Mouse (Mus musculus): Measurements from ENCODE around the gene Stac3. TPM values are rescaled to one million over a fixed set of nuclear protein-coding genes. Genes with fewer than 3 reads are reported as not detected.

Stac3 gene
- not detected for polyA plus RNA-seq (2014; fragmentation: Illumina TruSeq; extraction: RNeasy Lipid Tissue Mini Kit (QIAGEN cat#74804); ENCODE audit: low read depth, low replicate concordance)

GRCm38 (mm10) chr10:127500894-127501893 lies at the start of gene Stac3:
Gene Stac3, plus strand, starts transcription at chr10:127501686.

GRCm38 (mm10) chr10:127514764-127515163 lies 13.3 kb downstream of the Stac3 start, which contains the start of gene Ndufa4l2:
Gene Ndufa4l2, plus strand, starts transcription at chr10:127514967.

GRCm38 (mm10) chr10:127522088-127522581 lies 20.6 kb downstream of the Stac3 start, which contains the start of gene Shmt2:
Gene Shmt2, minus strand, starts transcription at chr10:127522444.

GRCm38 (mm10) chr10:127534036-127534928 lies 32.8 kb downstream of the Stac3 start, which contains the start of gene Nxph4:
Gene Nxph4, minus strand, starts transcription at chr10:127534559.

Other genes starting within 250 kb of the Stac3 start
- gene Kif5a, start 238.3 kb upstream of the Stac3 start, polyA plus RNA-seq (2014; fragmentation: Illumina TruSeq; extraction: RNeasy Lipid Tissue Mini Kit (QIAGEN cat#74804); ENCODE audit: low read depth, low replicate concordance) = 1.8 TPM
- gene Dctn2, start 235.3 kb upstream of the Stac3 start, polyA plus RNA-seq (2014; fragmentation: Illumina TruSeq; extraction: RNeasy Lipid Tissue Mini Kit (QIAGEN cat#74804); ENCODE audit: low read depth, low replicate concordance) = 26.5 TPM
- 2.2 TPM for gene Mbd6, start 212.7 kb upstream of the Stac3 start, polyA plus RNA-seq (2014; fragmentation: Illumina TruSeq; extraction: RNeasy Lipid Tissue Mini Kit (QIAGEN cat#74804); ENCODE audit: low read depth, low replicate concordance)
- 18.8 TPM for gene Mars, start 189.9 kb upstream of the Stac3 start, polyA plus RNA-seq (2014; fragmentation: Illumina TruSeq; extraction: RNeasy Lipid Tissue Mini Kit (QIAGEN cat#74804); ENCODE audit: low read depth, low replicate concordance)
- gene Arhgap9, start 179.7 kb upstream of the Stac3 start, polyA plus RNA-seq (2014; fragmentation: Illumina TruSeq; extraction: RNeasy Lipid Tissue Mini Kit (QIAGEN cat#74804); ENCODE audit: low read depth, low replicate concordance) = 0.70 TPM
- gene Gli1, start 159.7 kb upstream of the Stac3 start, polyA plus RNA-seq (2014; fragmentation: Illumina TruSeq; extraction: RNeasy Lipid Tissue Mini Kit (QIAGEN cat#74804); ENCODE audit: low read depth, low replicate concordance) = not detected
- gene Inhbe, start 147.3 kb upstream of the Stac3 start, polyA plus RNA-seq (2014; fragmentation: Illumina TruSeq; extraction: RNeasy Lipid Tissue Mini Kit (QIAGEN cat#74804); ENCODE audit: low read depth, low replicate concordance) = not detected
- not detected for gene Inhbc, start 131.3 kb upstream of the Stac3 start, polyA plus RNA-seq (2014; fragmentation: Illumina TruSeq; extraction: RNeasy Lipid Tissue Mini Kit (QIAGEN cat#74804); ENCODE audit: low read depth, low replicate concordance)
- gene R3hdm2, start 121.4 kb upstream of the Stac3 start, polyA plus RNA-seq (2014; fragmentation: Illumina TruSeq; extraction: RNeasy Lipid Tissue Mini Kit (QIAGEN cat#74804); ENCODE audit: low read depth, low replicate concordance) = 216 TPM
- 2.6 TPM for gene Ndufa4l2, start 13.3 kb downstream of the Stac3 start, polyA plus RNA-seq (2014; fragmentation: Illumina TruSeq; extraction: RNeasy Lipid Tissue Mini Kit (QIAGEN cat#74804); ENCODE audit: low read depth, low replicate concordance)
- 2.1 TPM for gene Shmt2, start 20.8 kb downstream of the Stac3 start, polyA plus RNA-seq (2014; fragmentation: Illumina TruSeq; extraction: RNeasy Lipid Tissue Mini Kit (QIAGEN cat#74804); ENCODE audit: low read depth, low replicate concordance)
- not detected for gene Nxph4, start 32.9 kb downstream of the Stac3 start, polyA plus RNA-seq (2014; fragmentation: Illumina TruSeq; extraction: RNeasy Lipid Tissue Mini Kit (QIAGEN cat#74804); ENCODE audit: low read depth, low replicate concordance)
- 6.5 TPM for gene Lrp1, start 119.5 kb downstream of the Stac3 start, polyA plus RNA-seq (2014; fragmentation: Illumina TruSeq; extraction: RNeasy Lipid Tissue Mini Kit (QIAGEN cat#74804); ENCODE audit: low read depth, low replicate concordance)
- 42.6 TPM for gene Stat6, start 141.3 kb downstream of the Stac3 start, polyA plus RNA-seq (2014; fragmentation: Illumina TruSeq; extraction: RNeasy Lipid Tissue Mini Kit (QIAGEN cat#74804); ENCODE audit: low read depth, low replicate concordance)
- 12.3 TPM for gene Nemp1, start 165.2 kb downstream of the Stac3 start, polyA plus RNA-seq (2014; fragmentation: Illumina TruSeq; extraction: RNeasy Lipid Tissue Mini Kit (QIAGEN cat#74804); ENCODE audit: low read depth, low replicate concordance)
- 3.4 TPM for gene Nab2, start 166.9 kb downstream of the Stac3 start, polyA plus RNA-seq (2014; fragmentation: Illumina TruSeq; extraction: RNeasy Lipid Tissue Mini Kit (QIAGEN cat#74804); ENCODE audit: low read depth, low replicate concordance)
- 0.41 TPM for gene Myo1a, start 203.5 kb downstream of the Stac3 start, polyA plus RNA-seq (2014; fragmentation: Illumina TruSeq; extraction: RNeasy Lipid Tissue Mini Kit (QIAGEN cat#74804); ENCODE audit: low read depth, low replicate concordance)
- gene Tac2, start 222.8 kb downstream of the Stac3 start, polyA plus RNA-seq (2014; fragmentation: Illumina TruSeq; extraction: RNeasy Lipid Tissue Mini Kit (QIAGEN cat#74804); ENCODE audit: low read depth, low replicate concordance) = not detected
- gene Zbtb39, start 237.9 kb downstream of the Stac3 start, polyA plus RNA-seq (2014; fragmentation: Illumina TruSeq; extraction: RNeasy Lipid Tissue Mini Kit (QIAGEN cat#74804); ENCODE audit: low read depth, low replicate concordance) = 3.3 TPM

All from adrenal gland, adult 10 weeks (tissue).